Mouse (Mus musculus): ENCODE measurements around the gene Gldc.
"Not testable (repeated sequence)": the region's sequence is repeated elsewhere in the genome, so short reads cannot be mapped to it uniquely, and the experiment has no call there.

The Gldc gene

GRCm38 (mm10) chr19:30174919-30175571 lies at the start of gene Gldc:
Gene Gldc (minus strand): TSS chr19:30175429.
- peak; percentile 58 for DNase-seq

- DNase-seq, result not testable (repeated sequence)
Measured at GRCm38 (mm10) chr19:30222593-30222992, 47.4 kb upstream of the Gldc start.

- peak; percentile 28 for DNase-seq
Measured at GRCm38 (mm10) chr19:30217335-30217734, 42.1 kb upstream of the Gldc start.

GRCm38 (mm10) chr19:30216186-30216585 lies 41.0 kb upstream of the Gldc start:
- DNase-seq, result no peak

GRCm38 (mm10) chr19:30215736-30216135 lies 40.5 kb upstream of the Gldc start:
- DNase-seq, result not testable (repeated sequence)

- no peak for DNase-seq
Measured at GRCm38 (mm10) chr19:30214026-30214425, 38.8 kb upstream of the Gldc start.

- not testable (repeated sequence) for DNase-seq
Measured at GRCm38 (mm10) chr19:30209006-30209405, 33.8 kb upstream of the Gldc start.

GRCm38 (mm10) chr19:30206981-30207380 lies 31.8 kb upstream of the Gldc start:
- no peak for DNase-seq

- no peak for DNase-seq
Measured at GRCm38 (mm10) chr19:30205874-30206273, 30.6 kb upstream of the Gldc start.

- DNase-seq, result peak; percentile 7
Measured at GRCm38 (mm10) chr19:30205159-30205816, 30.1 kb upstream of the Gldc start.

GRCm38 (mm10) chr19:30202177-30202576 lies 26.9 kb upstream of the Gldc start:
- DNase-seq, result no peak

GRCm38 (mm10) chr19:30194999-30195398 lies 19.8 kb upstream of the Gldc start:
- DNase-seq, result no peak

GRCm38 (mm10) chr19:30187232-30187631 lies 12.0 kb upstream of the Gldc start:
- no peak for DNase-seq

GRCm38 (mm10) chr19:30185536-30185935 lies 10.3 kb upstream of the Gldc start:
- DNase-seq, result no peak

GRCm38 (mm10) chr19:30179979-30180378 lies 4.8 kb upstream of the Gldc start:
- no peak for DNase-seq

GRCm38 (mm10) chr19:30174074-30174670 lies 1.1 kb downstream of the Gldc start:
- no peak for DNase-seq

GRCm38 (mm10) chr19:30171346-30172055 lies 3.7 kb downstream of the Gldc start:
- no peak for DNase-seq

- no peak for DNase-seq
Measured at GRCm38 (mm10) chr19:30170319-30170718, 4.9 kb downstream of the Gldc start.

GRCm38 (mm10) chr19:30166801-30167505 lies 8.3 kb downstream of the Gldc start:
- no peak for DNase-seq

GRCm38 (mm10) chr19:30164228-30164627 lies 11.0 kb downstream of the Gldc start:
- DNase-seq, result no peak

- DNase-seq, result no peak
Measured at GRCm38 (mm10) chr19:30162808-30163207, 12.4 kb downstream of the Gldc start.

- DNase-seq, result no peak
Measured at GRCm38 (mm10) chr19:30160021-30160420, 15.2 kb downstream of the Gldc start.

GRCm38 (mm10) chr19:30158189-30158588 lies 17.0 kb downstream of the Gldc start:
- DNase-seq, result no peak

Measured in right cerebral cortex, postnatal 25 days (tissue).